24 mouse cellular contexts compared by ENCODE assay signal in genomic region chr2:3775569-3775968, GRCm38 (mm10).
DNase-seq lines count a peak whose midpoint lies in the region; ATAC-seq and TF ChIP-seq lines count a peak whose summit lies in the region.
"Had no signal": no experiment of that assay in that cellular context is flagged by ENCODE, and none has a peak within 500 bp of the region (broad histone marks: within the 10 kb centered on the region; RNA-seq: fewer than 3 reads in every experiment).

No protein-coding gene starts in this region.

- H3K4me2 ChIP-seq in intestine, embryonic 15.5 days (replicated peaks) = no peak overlapping the region
- no peak overlapping the region for H3K4me2 ChIP-seq in intestine, embryonic 16.5 days (ENCODE audit: low read depth, low read length)
- no peak overlapping the region for H3K4me2 ChIP-seq in liver, embryonic 11.5 days
- H3K4me2 ChIP-seq in liver, postnatal 0 days (ENCODE audit: low read depth, low read length) = no peak overlapping the region
- no peak overlapping the region for H3K4me2 ChIP-seq in midbrain, embryonic 16.5 days (ENCODE audit: low read length)
- H3K4me2 ChIP-seq: forebrain, embryonic 15.5 days; heart, embryonic 12.5 days; hindbrain, embryonic 12.5 days; limb, embryonic 15.5 days; midbrain, embryonic 13.5 days had no signal

- no peaks in the 10 kb centered on the region for H3K27me3 ChIP-seq in intestine, embryonic 15.5 days (replicated peaks)
- H3K27me3 ChIP-seq in intestine, embryonic 16.5 days (replicated peaks; ENCODE audit: control insufficient read depth, insufficient read depth, low read length) = no peaks in the 10 kb centered on the region
- H3K27me3 ChIP-seq in liver, embryonic 11.5 days (replicated peaks; ENCODE audit: control insufficient read depth, insufficient read depth, low read length) = no peaks in the 10 kb centered on the region
- no peaks in the 10 kb centered on the region for H3K27me3 ChIP-seq in liver, postnatal 0 days (ENCODE audit: insufficient read depth, low read length)
- no peaks in the 10 kb centered on the region for H3K27me3 ChIP-seq in midbrain, embryonic 16.5 days (ENCODE audit: control insufficient read depth, insufficient read depth, low read depth, low read length)
- H3K27me3 ChIP-seq: forebrain, embryonic 15.5 days; heart, embryonic 12.5 days; hindbrain, embryonic 12.5 days; limb, embryonic 15.5 days; midbrain, embryonic 13.5 days had no signal

- TF ChIP-seq EP300 in liver, postnatal 0 days (IDR thresholded peaks at IDR 0.05; ENCODE audit: low read depth) = no peak

- H3K4me1 ChIP-seq in intestine, embryonic 15.5 days (replicated peaks) = 0 out of 2 replicates have a peak, but pooled peaks cover 3% of the 10 kb centered on the region
- H3K4me1 ChIP-seq in intestine, embryonic 16.5 days (ENCODE audit: control insufficient read depth, insufficient read depth, low read length) = no peaks in the 10 kb centered on the region
- H3K4me1 ChIP-seq in liver, embryonic 11.5 days (replicated peaks; ENCODE audit: control insufficient read depth, insufficient read depth, low read length) = peaks cover 10% of the 10 kb centered on the region; the same call in 1 of the 2 replicates
- H3K4me1 ChIP-seq in liver, postnatal 0 days (ENCODE audit: insufficient read depth) = peaks cover 3% of the 10 kb centered on the region; the same call in 1 of the 2 replicates
- H3K4me1 ChIP-seq in midbrain, embryonic 16.5 days (ENCODE audit: control insufficient read depth, insufficient read depth, low read length) = no peaks in the 10 kb centered on the region
- H3K4me1 ChIP-seq: hindbrain, embryonic 12.5 days; limb, embryonic 15.5 days; midbrain, embryonic 13.5 days had no signal

- no peak for TF ChIP-seq CTCF in liver, postnatal 0 days (IDR thresholded peaks at IDR 0.05; ENCODE audit: low read depth)

- DNase-seq in liver, embryonic 11.5 days (ENCODE audit: low spot score) = no peak
- no peak for DNase-seq in liver, postnatal 0 days
- no peak for DNase-seq in ovary, adult 18-20 months (ENCODE audit: low spot score)
- DNase-seq in right cerebral cortex, postnatal 36 days (ENCODE audit: low spot score in 2 of 2) = no peak
- DNase-seq: adrenal gland, adult 8-10 months; cerebellum, adult 8-10 months; cerebellum, postnatal 36 days; gastrocnemius, postnatal 10 days; heart, adult 18-20 months; heart, postnatal 14 days; kidney, adult 2 months; left cerebral cortex, postnatal 4 days; right cerebral cortex, postnatal 14 days; thymus, postnatal 25 days had no signal

- H3K4me3 ChIP-seq in intestine, embryonic 15.5 days (replicated peaks) = no peak overlapping the region
- H3K4me3 ChIP-seq in intestine, embryonic 16.5 days (ENCODE audit: low read length) = no peak overlapping the region
- no peak overlapping the region for H3K4me3 ChIP-seq in liver, embryonic 11.5 days (ENCODE audit: low read depth, low read length)
- no peak overlapping the region for H3K4me3 ChIP-seq in liver, postnatal 0 days (ENCODE audit: low read depth, low read length)
- H3K4me3 ChIP-seq in midbrain, embryonic 16.5 days (ENCODE audit: low read depth, low read length) = no peak overlapping the region
- H3K4me3 ChIP-seq: forebrain, embryonic 15.5 days; heart, embryonic 12.5 days; hindbrain, embryonic 12.5 days; limb, embryonic 15.5 days; midbrain, embryonic 13.5 days had no signal

- peaks cover 4% of the 10 kb centered on the region; the same call in 1 of the 2 replicates for H3K36me3 ChIP-seq in intestine, embryonic 15.5 days
- no peaks in the 10 kb centered on the region for H3K36me3 ChIP-seq in intestine, embryonic 16.5 days (ENCODE audit: control insufficient read depth, insufficient read depth, low read length)
- H3K36me3 ChIP-seq in liver, embryonic 11.5 days (ENCODE audit: control insufficient read depth, insufficient read depth, low read length) = no peaks in the 10 kb centered on the region; the same call in 1 of the 2 replicates
- peaks cover 33% of the 10 kb centered on the region for H3K36me3 ChIP-seq in liver, postnatal 0 days (replicated peaks; ENCODE audit: insufficient read depth, low read length)
- H3K36me3 ChIP-seq in midbrain, embryonic 16.5 days (ENCODE audit: control insufficient read depth, insufficient read depth, low read length) = peaks cover 4% of the 10 kb centered on the region; the same call in 1 of the 2 replicates

- H3K9me3 ChIP-seq in intestine, embryonic 15.5 days = no peaks in the 10 kb centered on the region
- no peaks in the 10 kb centered on the region for H3K9me3 ChIP-seq in intestine, embryonic 16.5 days (ENCODE audit: control insufficient read depth, low read length)
- H3K9me3 ChIP-seq in liver, embryonic 11.5 days (ENCODE audit: control insufficient read depth, low read length) = no peaks in the 10 kb centered on the region
- H3K9me3 ChIP-seq in liver, postnatal 0 days (ENCODE audit: low read length) = no peaks in the 10 kb centered on the region
- H3K9me3 ChIP-seq in midbrain, embryonic 16.5 days (replicated peaks; ENCODE audit: control insufficient read depth, low read length, poor library complexity, severe bottlenecking) = no peaks in the 10 kb centered on the region
- H3K9me3 ChIP-seq: forebrain, embryonic 15.5 days; heart, embryonic 12.5 days; hindbrain, embryonic 12.5 days; limb, embryonic 15.5 days; midbrain, embryonic 13.5 days had no signal

- ATAC-seq in intestine, embryonic 15.5 days = peak; percentile 44; the same call in 1 of the 2 replicates
- no peak for ATAC-seq in intestine, embryonic 16.5 days
- peak; percentile 93 for ATAC-seq in liver, embryonic 11.5 days (replicated peaks; ENCODE audit: low FRiP score)
- peak; percentile 56; the same call in 1 of the 2 replicates for ATAC-seq in liver, postnatal 0 days
- ATAC-seq in midbrain, embryonic 16.5 days = no peak
- ATAC-seq: forebrain, embryonic 15.5 days; midbrain, embryonic 13.5 days had no signal

- H3K27ac ChIP-seq in intestine, embryonic 15.5 days = no peak overlapping the region
- H3K27ac ChIP-seq in intestine, embryonic 16.5 days (ENCODE audit: low read length) = no peak overlapping the region
- no peak overlapping the region for H3K27ac ChIP-seq in liver, embryonic 11.5 days (ENCODE audit: low read depth, low read length)
- H3K27ac ChIP-seq in liver, postnatal 0 days (ENCODE audit: low read depth) = no peak overlapping the region
- H3K27ac ChIP-seq in midbrain, embryonic 16.5 days (ENCODE audit: low read length) = no peak overlapping the region
- H3K27ac ChIP-seq: forebrain, embryonic 15.5 days; hindbrain, embryonic 12.5 days; kidney, postnatal 0 days; limb, embryonic 15.5 days; macrophage; midbrain, embryonic 13.5 days had no signal

- 82% methylated on average over 3 of the region's 3 CpGs for WGBS in intestine, embryonic 15.5 days
- WGBS in intestine, embryonic 16.5 days = 86% methylated on average over 3 of the region's 3 CpGs
- 53% methylated on average over 3 of the region's 3 CpGs for WGBS in liver, embryonic 11.5 days
- WGBS in liver, postnatal 0 days (ENCODE audit: insufficient replicate concordance) = 65% methylated on average over 3 of the region's 3 CpGs
- WGBS in midbrain, embryonic 16.5 days = 96% methylated on average over 3 of the region's 3 CpGs

- H3K9ac ChIP-seq in intestine, embryonic 15.5 days = no peak overlapping the region
- no peak overlapping the region for H3K9ac ChIP-seq in intestine, embryonic 16.5 days (ENCODE audit: low read depth, low read length)
- no peak overlapping the region for H3K9ac ChIP-seq in liver, embryonic 11.5 days (ENCODE audit: low read depth, low read length)
- H3K9ac ChIP-seq in liver, postnatal 0 days (replicated peaks) = no peak overlapping the region
- no peak overlapping the region for H3K9ac ChIP-seq in midbrain, embryonic 16.5 days (ENCODE audit: low read depth, low read length)
- H3K9ac ChIP-seq: forebrain, embryonic 15.5 days; heart, embryonic 12.5 days; hindbrain, embryonic 12.5 days; limb, embryonic 15.5 days; midbrain, embryonic 13.5 days had no signal

Comparison
In these comparisons a context has a peak if more than half of its experiments do, and no peak if none do; other contexts are left out.
1. ATAC-seq: peak in intestine, embryonic 15.5 days (single experiment), liver, embryonic 11.5 days (single experiment) and liver, postnatal 0 days (single experiment); none in intestine, embryonic 16.5 days (single experiment) and midbrain, embryonic 16.5 days (single experiment).